Mouse (Mus musculus): ENCODE results near the gene Nr4a2. TPM values are rescaled to one million over a fixed set of nuclear protein-coding genes. Genes with fewer than 3 reads are reported as not detected.

The Nr4a2 gene
- polyA plus RNA-seq, 1 experiment from 2014 or later, result 0.99 TPM

Other genes starting within 250 kb of the Nr4a2 start
- 12.9 and 13.2 TPM in 2 replicates for gene Gpd2, start 113.6 kb upstream of the Nr4a2 start, polyA plus RNA-seq (2016; fragmentation: Nextera tagmentation; extraction: Ambion mirVana)

All from liver, embryonic 12.5 days (tissue).